In the genomic region with DNA sequence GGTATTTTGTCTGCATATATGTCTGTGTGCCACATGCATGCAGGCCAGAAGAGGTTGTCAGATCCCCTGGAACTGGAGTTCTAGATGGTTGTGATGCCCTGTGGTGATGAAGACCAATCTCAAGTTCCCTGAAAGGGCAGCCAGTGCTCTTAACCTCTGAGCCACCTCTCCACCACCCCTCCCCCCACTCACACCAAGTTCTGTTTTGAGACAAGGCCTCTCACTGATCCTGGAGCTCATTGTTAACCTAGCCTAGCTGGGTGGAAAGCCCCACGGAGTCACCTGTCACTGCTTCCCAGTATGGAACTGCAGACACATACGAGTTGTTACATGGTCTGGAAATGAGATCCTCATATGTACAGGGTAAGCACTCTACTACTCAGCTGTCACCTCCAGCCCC, we compare ENCODE assay signal across 18 mouse cellular contexts. TPM values are rescaled to one million over a fixed set of nuclear protein-coding genes. Genes with fewer than 3 reads are reported as not detected.
"Had no signal": no experiment of that assay in that cellular context is flagged by ENCODE, and none has a peak within 500 bp of the region (broad histone marks: within the 10 kb centered on the region; RNA-seq: fewer than 3 reads in every experiment).

No protein-coding gene starts in this region.

- H3K9ac ChIP-seq: neural tube, embryonic 12.5 days; neural tube, embryonic 13.5 days; neural tube, embryonic 15.5 days; stomach, embryonic 15.5 days had no signal

- DNase-seq: retina, postnatal 1 day; right cerebral cortex, adult 18-20 months; right cerebral cortex, postnatal 14 days; right cerebral cortex, postnatal 25 days; right cerebral cortex, postnatal 4 days; spleen, adult 18-20 months; thymus, adult 18-20 months; thymus, adult 2 months; thymus, postnatal 14 days; thymus, postnatal 25 days; thymus, postnatal 36 days; thymus, postnatal 4 days had no signal

- H3K4me3 ChIP-seq: neural tube, embryonic 12.5 days; neural tube, embryonic 13.5 days; neural tube, embryonic 15.5 days; stomach, embryonic 15.5 days had no signal

- H3K4me1 ChIP-seq: neural tube, embryonic 12.5 days; neural tube, embryonic 15.5 days; stomach, embryonic 15.5 days had no signal

- H3K9me3 ChIP-seq: neural tube, embryonic 12.5 days; neural tube, embryonic 13.5 days; neural tube, embryonic 15.5 days; stomach, embryonic 15.5 days had no signal

- H3K27me3 ChIP-seq: neural tube, embryonic 12.5 days; neural tube, embryonic 13.5 days; neural tube, embryonic 15.5 days; stomach, embryonic 15.5 days had no signal

- H3K4me2 ChIP-seq: neural tube, embryonic 12.5 days; neural tube, embryonic 13.5 days; neural tube, embryonic 15.5 days; stomach, embryonic 15.5 days had no signal

- H3K27ac ChIP-seq: neural tube, embryonic 12.5 days; neural tube, embryonic 13.5 days; neural tube, embryonic 15.5 days; stomach, embryonic 15.5 days; stomach, postnatal 0 days had no signal

- H3K36me3 ChIP-seq: neural tube, embryonic 12.5 days; neural tube, embryonic 13.5 days; neural tube, embryonic 15.5 days; stomach, embryonic 15.5 days had no signal

RNA-seq across cellular contexts. Expression of a gene that starts 9.9 kb away (rescaled TPM):
- total RNA-seq: neutrophil, adult 5-6 weeks had no signal
